Mouse (Mus musculus) forebrain, embryonic 13.5 days (tissue): ENCODE data around the gene Tcf20. TPM values are rescaled to one million over a fixed set of nuclear protein-coding genes. Genes with fewer than 3 reads are reported as not detected.

ENCODE experiments used
- ATAC-seq: fragments of 200-750 bp; cut with Nextera tagmentation; 2 replicates; pipeline ENCODE4 v1.8.0; 2017
- H3K27ac ChIP-seq: fragments of 300-500 bp; sonication (generic); 2 replicates; pipeline ENCODE4 v1.5.1; 2015; ENCODE audit warnings: inconsistent platforms, mild to moderate bottlenecking, moderate library complexity
- H3K27me3 ChIP-seq: fragments of 300-500 bp; sonication (generic); 2 replicates; pipeline ENCODE4 v1.6.1; 2015; ENCODE audit warnings: mild to moderate bottlenecking, inconsistent platforms
- H3K36me3 ChIP-seq: fragments of 300-500 bp; sonication (generic); 2 replicates; pipeline ENCODE4 v1.6.1; 2015; ENCODE audit warnings: mild to moderate bottlenecking, inconsistent platforms; ENCODE audit not compliant: poor library complexity, severe bottlenecking
- H3K4me1 ChIP-seq: fragments of 300-500 bp; sonication (generic); 2 replicates; pipeline ENCODE4 v1.6.1; 2015; ENCODE audit warnings: inconsistent platforms
- H3K4me2 ChIP-seq: fragments of 300-500 bp; sonication (generic); 2 replicates; pipeline ENCODE4 v1.6.1; 2015; ENCODE audit warnings: inconsistent platforms, mild to moderate bottlenecking, moderate library complexity
- H3K4me3 ChIP-seq: fragments of 300-500 bp; sonication (generic); 2 replicates; pipeline ENCODE4 v1.5.1; 2015; ENCODE audit warnings: mild to moderate bottlenecking, inconsistent platforms
- H3K9ac ChIP-seq: fragments of 300-500 bp; sonication (generic); 2 replicates; pipeline ENCODE4 v1.6.1; 2015; ENCODE audit warnings: mild to moderate bottlenecking, inconsistent platforms
- H3K9me3 ChIP-seq: fragments of 300-500 bp; sonication (generic); replicated peaks from 2 replicates; pipeline ENCODE4 v1.6.1; 2016; ENCODE audit warnings: inconsistent platforms
- WGBS: fragments of 180-500 bp; shearing (Covaris S2); methylation state at CpG from one replicate; pipeline ENCODE4 v1.1.7; 2015; 5-methylcytosine and 5-hydroxymethylcytosine counted together
- polyA plus RNA-seq: library from polyadenylated mRNA; unstranded; fragments of >200 nt; fragmentation: Nextera tagmentation; extraction: Ambion mirVana; gene quantifications from 2 replicates; pipeline ENCODE4 v1.2.1, GENCODE M21; 2015

Tcf20 gene
- 15.3 and 18.6 TPM in 2 replicates for polyA plus RNA-seq

DNA sequence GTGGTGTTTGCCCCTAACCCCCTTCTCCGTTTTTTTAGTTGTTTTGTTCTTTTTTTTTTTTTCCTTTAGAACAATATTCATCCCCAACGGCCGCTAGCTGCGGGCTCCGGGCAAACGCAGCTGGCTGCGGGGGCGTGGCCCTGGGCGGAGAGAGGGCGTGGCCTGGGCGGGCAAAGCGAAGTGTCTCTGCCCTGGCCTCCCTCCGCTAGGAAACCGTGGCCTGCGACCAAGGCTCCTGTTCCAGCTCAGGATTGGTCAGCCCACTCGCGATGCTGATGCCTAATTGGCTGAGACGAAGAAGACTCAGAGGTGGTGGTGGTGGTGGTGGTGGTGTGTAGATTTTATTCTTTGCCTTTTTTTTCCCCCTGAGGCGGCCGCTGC lies at the start of gene Tcf20:
Tcf20 (minus strand) TSS at position 141 of the 381 bp plus-strand sequence.
- no peaks in the 10 kb centered on the region for H3K9me3 ChIP-seq
- no peaks in the 10 kb centered on the region for H3K36me3 ChIP-seq
- peaks cover 89% of the 10 kb centered on the region for H3K4me1 ChIP-seq
- H3K9ac ChIP-seq: peak within 1 kb of the TSS; percentile 71
- peak within 1 kb of the TSS; percentile 61; the same call in 1 of the 2 replicates for H3K27ac ChIP-seq
- H3K4me2 ChIP-seq: peak within 1 kb of the TSS; percentile 90
- H3K4me3 ChIP-seq: peak within 1 kb of the TSS; percentile 49
- H3K27me3 ChIP-seq: peaks cover 24% of the 10 kb centered on the region
- ATAC-seq: peak; percentile 79
- WGBS: under 1% methylated on average over 20 of the region's 20 CpGs

DNA sequence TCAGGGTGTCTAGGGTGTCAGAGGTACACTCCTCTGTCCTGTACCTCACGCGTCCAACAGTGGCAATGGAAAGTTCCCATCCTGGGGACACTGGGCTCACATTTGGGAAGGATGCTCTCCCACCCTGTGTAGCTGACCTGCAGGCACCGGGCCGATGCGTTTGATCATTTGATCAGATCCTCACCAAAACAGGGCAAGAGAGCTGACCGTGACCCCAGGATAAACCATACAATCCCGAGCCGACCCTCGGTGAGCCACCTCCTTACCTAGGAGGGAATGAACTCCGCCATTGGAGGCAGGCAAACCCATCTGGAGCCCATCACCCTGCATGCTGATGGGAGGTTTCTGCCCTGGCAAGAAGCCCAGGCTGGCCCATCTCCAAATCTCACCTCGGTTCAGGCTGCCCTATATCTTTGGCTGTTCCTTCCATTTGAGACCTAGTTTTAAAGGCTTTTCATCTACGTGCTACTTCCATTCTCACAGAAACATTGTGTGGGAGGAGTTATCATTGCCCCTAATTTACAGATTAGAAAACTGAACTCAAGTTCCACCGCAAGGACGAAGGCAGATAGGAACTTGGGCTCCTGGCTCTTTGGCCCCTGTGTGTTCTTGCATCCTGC lies 49.3 kb upstream of the Tcf20 start:
- 62% methylated on average over 14 of the region's 14 CpGs for WGBS
- Histone ChIP-seq H3K27ac (peak overlapping the region; percentile 63), H3K27me3 (peaks cover 3% of the 10 kb centered on the region; the same call in 1 of the 2 replicates), H3K4me2 (peak overlapping the region; percentile 9; the same call in 1 of the 2 replicates), H3K9me3 (no peaks in the 10 kb centered on the region), H3K9ac (no peak overlapping the region), H3K36me3 (no peaks in the 10 kb centered on the region), H3K4me1 (peaks cover 78% of the 10 kb centered on the region), H3K4me3 (no peak overlapping the region)
- peak; percentile 28; the same call in 1 of the 2 replicates for ATAC-seq

DNA sequence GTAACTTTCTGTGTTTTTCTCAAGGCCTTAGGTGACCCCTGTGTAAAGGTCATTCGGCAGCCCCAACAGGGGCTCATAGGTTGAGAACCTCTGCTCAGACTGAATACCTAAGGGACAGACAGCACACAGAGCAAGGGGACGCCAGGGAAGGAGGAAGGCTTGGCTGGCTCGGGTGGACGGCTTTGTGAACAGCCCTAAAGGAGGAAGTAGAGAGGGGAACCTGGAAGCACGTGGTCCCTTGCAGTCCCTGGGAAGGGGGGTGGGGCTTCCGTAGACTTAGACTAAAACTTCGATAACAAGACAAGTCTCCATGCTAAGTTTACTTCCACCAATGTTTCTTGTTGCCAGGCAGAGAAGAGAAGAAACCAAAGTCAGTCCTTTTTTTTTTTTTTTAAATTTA lies 48.4 kb upstream of the Tcf20 start:
- no peaks in the 10 kb centered on the region for H3K9me3 ChIP-seq
- no peak for ATAC-seq
- H3K36me3 ChIP-seq: no peaks in the 10 kb centered on the region
- no peak overlapping the region for H3K27ac ChIP-seq
- H3K27me3 ChIP-seq: peaks cover 7% of the 10 kb centered on the region; the same call in 1 of the 2 replicates
- no peak overlapping the region for H3K4me2 ChIP-seq
- WGBS: 63% methylated on average over 7 of the region's 7 CpGs
- H3K9ac ChIP-seq: no peak overlapping the region
- H3K4me1 ChIP-seq: peaks cover 71% of the 10 kb centered on the region
- no peak overlapping the region for H3K4me3 ChIP-seq

DNA sequence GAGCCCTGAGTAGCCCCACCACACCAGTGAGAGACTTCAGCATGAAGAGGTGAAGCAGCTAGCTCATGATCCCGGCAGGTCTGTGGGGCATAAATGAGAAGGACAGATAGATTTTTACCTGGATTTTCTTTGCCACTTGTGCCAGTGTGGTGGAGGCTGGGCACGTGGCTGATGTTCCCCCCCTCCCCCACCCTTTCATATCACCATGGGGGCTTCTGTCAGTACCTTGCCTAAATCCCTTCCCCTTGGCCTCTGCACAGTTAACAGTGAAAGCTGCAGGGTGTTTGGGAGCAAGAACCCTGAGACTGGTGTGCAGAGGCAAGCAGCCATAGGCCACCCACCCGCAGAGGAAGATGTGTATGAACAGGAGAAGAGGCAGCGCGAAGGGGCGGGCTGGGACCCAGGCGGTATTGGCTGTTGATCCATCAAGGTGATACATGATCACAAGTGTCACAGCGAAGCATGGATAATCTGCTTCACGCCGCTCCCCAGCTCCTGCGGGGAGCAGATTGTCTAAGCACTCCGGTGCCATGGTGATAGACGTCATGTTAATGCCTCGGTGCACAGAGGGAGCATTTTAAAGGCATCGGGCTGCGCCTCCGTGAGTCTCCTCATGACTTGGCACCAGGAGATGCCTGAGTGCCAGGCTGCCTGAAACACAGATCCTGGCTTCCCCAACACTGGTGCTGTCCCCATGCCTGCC lies 46.8 kb upstream of the Tcf20 start:
- no peaks in the 10 kb centered on the region for H3K9me3 ChIP-seq
- peak overlapping the region; percentile 50 for H3K4me2 ChIP-seq
- H3K9ac ChIP-seq: peak overlapping the region; percentile 30
- peak overlapping the region; percentile 73 for H3K27ac ChIP-seq
- H3K4me1 ChIP-seq: peaks cover 73% of the 10 kb centered on the region
- 4% methylated on average over 17 of the region's 17 CpGs for WGBS
- no peaks in the 10 kb centered on the region for H3K36me3 ChIP-seq
- ATAC-seq: peak; percentile 75
- H3K4me3 ChIP-seq: peak overlapping the region; percentile 14; the same call in 1 of the 2 replicates
- peaks cover 7% of the 10 kb centered on the region; the same call in 1 of the 2 replicates for H3K27me3 ChIP-seq

DNA sequence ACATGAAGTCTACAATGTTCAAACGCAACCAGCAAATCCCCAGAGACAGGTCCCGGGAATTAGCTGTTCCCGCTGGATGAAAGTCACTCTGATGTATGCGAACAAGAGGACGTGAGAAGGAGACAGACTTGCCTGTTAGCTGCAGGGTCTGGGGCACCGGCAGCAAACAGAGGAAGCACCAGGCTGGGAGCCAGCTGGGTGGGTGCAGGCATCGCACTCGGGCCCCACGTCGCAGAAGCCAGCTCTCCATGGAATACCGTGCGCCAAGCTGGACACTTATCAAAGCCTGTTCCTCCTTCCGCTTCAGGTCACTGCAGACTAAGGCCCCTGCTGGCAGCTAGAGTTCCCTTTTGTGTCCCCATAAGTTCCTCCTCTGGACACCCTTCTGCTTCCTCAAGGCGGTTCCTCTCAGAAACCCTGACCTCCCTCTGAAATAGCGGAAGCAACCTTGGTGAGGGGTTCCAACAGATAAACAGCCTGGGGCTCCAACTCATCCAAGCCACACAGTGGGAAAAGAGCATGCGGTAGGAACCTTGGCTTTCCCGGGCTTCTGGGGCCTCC lies 45.4 kb upstream of the Tcf20 start, which contains the start of gene Nfam1:
Nfam1 (minus strand) TSS at position 326 of the 561 bp plus-strand sequence.
- no peak for ATAC-seq
- H3K4me1 ChIP-seq: peaks cover 68% of the 10 kb centered on the region
- no peak within 1 kb of the TSS for H3K4me3 ChIP-seq
- peak within 1 kb of the TSS; percentile 50 for H3K4me2 ChIP-seq
- no peaks in the 10 kb centered on the region for H3K9me3 ChIP-seq
- H3K27me3 ChIP-seq: peaks cover 7% of the 10 kb centered on the region; the same call in 1 of the 2 replicates
- no peaks in the 10 kb centered on the region for H3K36me3 ChIP-seq
- peak within 1 kb of the TSS; percentile 57 for H3K27ac ChIP-seq
- WGBS: 25% methylated on average over 17 of the region's 17 CpGs
- H3K9ac ChIP-seq: peak within 1 kb of the TSS; percentile 2; the same call in 1 of the 2 replicates

DNA sequence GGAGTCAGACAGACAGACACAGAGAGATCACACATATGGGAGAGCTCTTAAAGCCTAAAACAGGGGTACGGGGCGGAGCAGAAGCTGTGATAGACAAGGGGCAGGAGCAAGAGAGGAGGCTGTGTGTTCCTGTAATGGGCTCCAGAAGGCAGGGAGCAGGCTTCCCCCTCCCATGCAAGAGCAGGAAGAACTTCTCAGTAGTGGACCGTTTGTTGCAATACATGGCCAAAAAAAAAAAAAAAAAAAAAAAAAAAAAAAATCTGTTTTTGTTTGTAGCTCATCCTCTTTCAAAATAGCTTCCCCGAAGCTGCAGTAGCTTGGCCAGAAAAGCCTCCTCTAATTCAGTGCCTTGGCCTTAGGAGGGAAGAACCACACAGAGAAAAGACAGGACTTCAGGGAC lies 43.2 kb upstream of the Tcf20 start:
- H3K4me3 ChIP-seq: no peak overlapping the region
- H3K4me2 ChIP-seq: no peak overlapping the region
- peaks cover 10% of the 10 kb centered on the region; the same call in 1 of the 2 replicates for H3K27me3 ChIP-seq
- peaks cover 52% of the 10 kb centered on the region for H3K4me1 ChIP-seq
- no peak overlapping the region for H3K9ac ChIP-seq
- H3K36me3 ChIP-seq: no peaks in the 10 kb centered on the region
- H3K9me3 ChIP-seq: no peaks in the 10 kb centered on the region
- H3K27ac ChIP-seq: no peak overlapping the region
- ATAC-seq: no peak
- WGBS: 63% methylated on average over 4 of the region's 4 CpGs

DNA sequence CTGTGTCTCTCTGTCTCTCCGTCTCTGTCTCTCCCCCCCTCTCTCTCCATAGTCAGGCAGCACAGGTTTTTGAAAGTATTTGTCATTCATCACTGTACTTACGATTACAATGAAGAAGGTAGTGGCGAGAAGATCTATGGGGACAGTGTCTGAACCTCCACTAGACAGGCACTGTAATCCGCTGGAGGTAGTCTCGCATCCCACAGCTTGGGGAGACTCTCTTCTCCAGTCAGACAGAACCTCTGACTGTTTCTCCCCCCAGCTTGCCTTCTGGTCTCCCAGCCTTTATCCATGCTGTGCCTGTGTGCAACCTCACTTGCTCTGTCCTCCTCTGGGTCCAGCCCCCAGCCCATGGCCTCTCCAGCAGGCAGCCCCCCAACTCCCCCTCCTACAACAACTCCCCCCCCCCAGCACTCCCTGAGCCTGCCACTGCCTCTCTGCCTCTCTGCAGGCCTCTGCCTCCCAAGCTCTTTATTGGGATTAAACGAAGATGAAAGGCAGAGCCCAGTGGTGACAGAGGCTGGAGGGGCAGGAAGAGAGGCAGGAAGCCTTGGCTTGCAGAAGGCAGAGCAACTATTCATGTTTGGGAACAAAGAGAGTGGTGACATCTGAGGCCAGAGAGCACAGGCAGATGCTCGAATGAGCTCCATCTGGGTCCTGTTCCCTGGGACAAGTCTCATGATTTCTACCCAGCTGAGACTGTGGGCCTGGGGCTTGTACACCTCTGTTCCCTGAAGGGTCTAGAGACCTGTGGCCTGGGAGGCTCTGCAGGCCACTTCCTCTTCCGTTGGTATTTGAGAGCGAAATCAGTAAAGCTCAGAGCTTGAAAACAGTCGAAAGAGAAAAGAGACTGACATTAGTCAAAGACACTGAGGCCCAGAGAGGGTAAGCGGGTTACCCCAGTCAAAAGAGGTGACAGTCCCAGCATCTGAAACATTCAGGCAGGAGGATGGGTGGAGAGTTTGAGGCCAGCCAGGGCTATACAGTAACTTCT lies 42.4 kb upstream of the Tcf20 start:
- 25% methylated on average over 11 of the region's 11 CpGs for whole genome bisulfite sequencing
- Histone ChIP-seq H3K27ac (peak overlapping the region; percentile 54; the same call in 1 of the 2 replicates), H3K4me1 (peaks cover 54% of the 10 kb centered on the region), H3K9me3 (no peaks in the 10 kb centered on the region), H3K9ac (peak overlapping the region; percentile 45), H3K36me3 (no peaks in the 10 kb centered on the region), H3K27me3 (peaks cover 10% of the 10 kb centered on the region; the same call in 1 of the 2 replicates), H3K4me2 (no peak overlapping the region), H3K4me3 (no peak overlapping the region)
- ATAC-seq: no peak; the same call in 1 of the 2 replicates

DNA sequence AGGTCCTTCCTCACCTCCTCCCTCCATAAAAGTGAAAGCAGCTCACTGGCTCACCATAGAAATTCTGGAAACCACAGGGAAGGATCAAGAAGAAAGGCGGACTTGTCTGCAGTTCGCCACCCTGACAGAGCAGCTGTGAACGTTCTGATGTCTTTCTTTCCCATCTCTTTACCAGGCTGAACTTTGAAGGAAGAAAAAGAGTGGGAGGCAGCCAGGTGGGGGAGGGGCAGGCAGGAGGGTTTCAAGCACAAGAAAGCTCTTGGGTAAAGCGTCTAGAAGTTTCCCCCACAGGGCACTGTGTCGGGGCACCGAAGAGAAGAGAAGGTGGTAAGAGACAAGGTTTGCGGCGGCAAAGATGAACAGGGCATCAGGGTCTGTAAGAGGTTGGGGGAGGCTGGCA lies 38.5 kb upstream of the Tcf20 start:
- H3K27me3 ChIP-seq: 0 out of 2 replicates have a peak, but pooled peaks cover 2% of the 10 kb centered on the region
- no peak overlapping the region for H3K9ac ChIP-seq
- H3K9me3 ChIP-seq: no peaks in the 10 kb centered on the region
- WGBS: 55% methylated on average over 8 of the region's 8 CpGs
- no peak overlapping the region for H3K27ac ChIP-seq
- H3K4me2 ChIP-seq: no peak overlapping the region
- H3K4me1 ChIP-seq: peaks cover 39% of the 10 kb centered on the region
- no peaks in the 10 kb centered on the region for H3K36me3 ChIP-seq
- H3K4me3 ChIP-seq: no peak overlapping the region
- ATAC-seq: no peak

DNA sequence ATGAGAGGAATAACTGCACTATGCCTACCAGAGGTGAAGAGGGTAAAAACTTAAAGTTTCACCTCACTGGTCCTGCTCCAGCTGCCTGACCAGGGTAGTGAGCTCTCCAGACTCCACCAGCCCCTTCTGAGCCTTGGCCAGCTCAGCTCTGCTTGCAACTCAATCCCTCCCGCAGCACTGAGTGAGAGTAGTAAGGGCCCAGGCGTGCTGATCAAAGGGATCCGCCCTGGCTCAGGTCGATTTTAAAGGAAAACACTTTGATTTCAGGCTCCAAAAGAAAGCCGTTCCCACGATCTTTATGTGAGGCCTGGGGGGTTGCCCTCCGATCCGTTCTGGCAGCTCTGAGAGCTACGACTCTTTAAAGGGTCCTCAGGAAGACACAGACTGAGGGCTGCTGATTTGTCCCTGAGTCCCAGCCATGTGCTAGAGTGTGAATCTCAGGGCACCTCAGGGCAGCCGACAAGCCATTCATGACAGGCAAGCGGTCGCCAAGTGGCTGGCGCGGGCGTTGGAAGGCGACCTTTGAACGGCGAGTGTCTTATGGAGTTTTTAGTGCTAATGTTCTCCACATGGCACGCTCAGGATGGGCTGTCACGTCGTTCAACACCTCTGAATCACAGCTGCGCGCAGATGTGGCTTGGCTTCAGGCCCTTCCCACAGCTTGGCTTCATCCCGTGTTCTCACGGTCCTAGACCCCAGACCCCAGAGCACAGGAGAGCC lies 37.5 kb upstream of the Tcf20 start:
- Histone ChIP-seq H3K4me2 (no peak overlapping the region), H3K27ac (no peak overlapping the region), H3K9me3 (no peaks in the 10 kb centered on the region), H3K36me3 (no peaks in the 10 kb centered on the region), H3K4me3 (no peak overlapping the region), H3K4me1 (peaks cover 32% of the 10 kb centered on the region), H3K27me3 (0 out of 2 replicates have a peak, but pooled peaks cover 5% of the 10 kb centered on the region), H3K9ac (no peak overlapping the region)
- no peak for ATAC-seq
- 27% methylated on average over 25 of the region's 25 CpGs for WGBS

DNA sequence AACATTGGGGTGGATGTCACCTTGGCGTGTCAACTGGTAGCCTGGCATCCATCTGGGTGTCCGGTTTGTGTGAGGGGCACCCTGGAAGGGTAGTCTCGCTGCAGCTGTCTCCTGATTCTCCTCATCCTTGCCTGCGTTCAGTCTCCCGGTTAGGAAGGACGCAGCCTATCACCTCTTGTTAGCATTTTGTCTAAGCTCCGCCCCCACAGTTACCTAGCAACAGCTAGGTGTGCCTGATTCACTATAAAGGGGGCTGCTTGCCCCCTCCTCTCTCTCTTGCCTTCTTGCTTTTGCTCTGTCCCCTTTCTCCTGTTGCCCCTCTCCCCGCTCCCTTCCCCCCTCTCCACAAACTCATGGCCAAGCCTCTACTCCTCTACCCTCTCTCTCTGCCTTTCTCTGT lies 35.3 kb upstream of the Tcf20 start:
- ATAC-seq: no peak
- Histone ChIP-seq H3K4me1 (peaks cover 31% of the 10 kb centered on the region), H3K36me3 (no peaks in the 10 kb centered on the region), H3K4me2 (no peak overlapping the region), H3K27ac (no peak overlapping the region), H3K9me3 (no peaks in the 10 kb centered on the region), H3K4me3 (no peak overlapping the region), H3K27me3 (0 out of 2 replicates have a peak, but pooled peaks cover 5% of the 10 kb centered on the region), H3K9ac (no peak overlapping the region)
- 18% methylated on average over 8 of the region's 8 CpGs for WGBS
